Mouse (Mus musculus): ENCODE data around the gene Zmiz1. TPM values are rescaled to one million over a fixed set of nuclear protein-coding genes. Genes with fewer than 3 reads are reported as not detected.

Zmiz1 gene
- polyA plus RNA-seq, 1 experiment from 2014 or later = 18.0 TPM

DNA sequence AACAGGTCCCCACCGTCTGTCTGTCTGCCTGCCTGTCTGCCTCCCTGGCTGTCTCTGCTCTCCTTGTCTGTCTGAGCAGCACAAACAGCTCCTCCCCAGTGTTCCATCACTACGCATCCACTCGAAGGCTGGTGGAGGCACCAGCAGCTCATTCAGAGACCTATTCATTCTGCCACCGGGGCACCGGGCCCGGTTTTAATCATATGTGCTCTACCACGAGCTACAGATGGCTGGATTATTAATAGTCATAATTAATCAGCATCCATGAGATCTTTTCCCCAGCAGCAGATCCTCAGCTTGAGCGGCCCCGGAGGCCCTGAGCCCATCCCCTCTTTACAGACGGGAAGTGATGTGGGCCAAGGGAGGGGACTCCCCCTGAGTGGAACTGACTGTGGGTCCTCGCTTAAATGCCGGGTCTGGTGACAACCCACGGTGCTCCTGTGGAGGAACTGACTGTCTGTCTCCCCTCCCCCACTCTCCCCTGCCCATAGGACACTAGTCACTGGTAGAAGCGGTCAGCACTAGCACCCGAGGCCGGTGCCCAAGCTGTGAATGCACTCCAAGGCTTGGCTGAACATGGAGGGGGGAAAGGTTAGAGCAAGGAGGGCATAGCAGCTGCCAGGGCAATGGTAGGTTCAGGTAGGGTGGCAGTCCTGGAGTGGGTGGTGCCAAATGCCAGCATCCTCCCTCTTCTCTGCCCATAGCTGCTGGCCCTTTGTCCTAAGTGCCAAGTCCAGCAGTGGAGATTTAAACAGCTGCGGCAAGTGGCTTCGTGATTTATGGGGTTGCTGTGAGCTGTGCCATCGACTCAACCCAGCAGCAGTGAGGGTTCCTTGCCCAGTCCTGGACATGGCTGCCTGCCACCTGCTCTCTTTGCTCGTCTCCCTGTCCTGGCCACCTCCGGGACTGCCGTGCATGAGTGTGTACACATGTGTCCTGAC, 34.6 kb downstream of the Zmiz1 start:
- Histone ChIP-seq H3K27ac (ENCODE audit: low read length) (no peak overlapping the region), H3K4me3 (ENCODE audit: low read depth, low read length) (no peak overlapping the region), H3K9ac (replicated peaks; ENCODE audit: low read depth) (no peak overlapping the region), H3K27me3 (replicated peaks; ENCODE audit: insufficient read depth, low read length) (no peaks in the 10 kb centered on the region), H3K4me2 (replicated peaks; ENCODE audit: low read depth, low read length) (no peak overlapping the region), H3K9me3 (ENCODE audit: low read length) (no peaks in the 10 kb centered on the region), H3K36me3 (ENCODE audit: insufficient read depth, low read length) (no peaks in the 10 kb centered on the region), H3K4me1 (ENCODE audit: insufficient read depth, low read depth, low read length) (peaks cover 22% of the 10 kb centered on the region; the same call in 1 of the 2 replicates)
- ATAC-seq = no peak
- DNase-seq (ENCODE audit: low spot score) = no peak
- 56% methylated on average over 22 of the region's 22 CpGs for WGBS
- TF ChIP-seq EP300 (IDR thresholded peaks at IDR 0.05) = no peak
- no peak for TF ChIP-seq CTCF (IDR thresholded peaks at IDR 0.05)

DNA sequence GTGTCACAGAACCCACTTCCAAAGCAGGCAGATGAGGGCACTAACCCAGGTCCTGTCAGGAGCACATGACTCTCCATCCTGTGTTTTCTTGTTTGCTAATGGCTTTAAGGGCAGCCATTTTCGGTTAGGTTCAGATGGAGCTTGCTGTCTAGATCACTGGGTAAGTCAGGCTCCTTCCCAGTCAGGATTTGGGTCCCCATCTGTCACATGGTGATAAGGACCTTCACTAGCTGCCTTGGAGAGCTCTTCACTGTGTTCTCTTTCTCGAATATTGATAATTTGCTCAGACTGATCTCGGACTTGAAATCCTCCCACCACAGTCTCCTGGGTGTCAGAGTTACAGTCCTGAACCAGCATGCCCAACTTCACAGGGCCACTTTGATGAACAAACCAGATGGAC, 35.8 kb downstream of the Zmiz1 start:
- Histone ChIP-seq H3K9me3 (ENCODE audit: low read length) (no peaks in the 10 kb centered on the region), H3K9ac (replicated peaks; ENCODE audit: low read depth) (no peak overlapping the region), H3K36me3 (ENCODE audit: insufficient read depth, low read length) (no peaks in the 10 kb centered on the region), H3K27me3 (replicated peaks; ENCODE audit: insufficient read depth, low read length) (no peaks in the 10 kb centered on the region), H3K4me3 (ENCODE audit: low read depth, low read length) (no peak overlapping the region), H3K4me2 (replicated peaks; ENCODE audit: low read depth, low read length) (no peak overlapping the region), H3K27ac (ENCODE audit: low read length) (no peak overlapping the region), H3K4me1 (ENCODE audit: insufficient read depth, low read depth, low read length) (peaks cover 20% of the 10 kb centered on the region; the same call in 1 of the 2 replicates)
- DNase-seq (ENCODE audit: low spot score) (no peak), ATAC-seq (no peak)
- WGBS = 36% methylated on average over 3 of the region's 3 CpGs
- TF ChIP-seq EP300 (IDR thresholded peaks at IDR 0.05) = no peak
- no peak for TF ChIP-seq CTCF (IDR thresholded peaks at IDR 0.05)

DNA sequence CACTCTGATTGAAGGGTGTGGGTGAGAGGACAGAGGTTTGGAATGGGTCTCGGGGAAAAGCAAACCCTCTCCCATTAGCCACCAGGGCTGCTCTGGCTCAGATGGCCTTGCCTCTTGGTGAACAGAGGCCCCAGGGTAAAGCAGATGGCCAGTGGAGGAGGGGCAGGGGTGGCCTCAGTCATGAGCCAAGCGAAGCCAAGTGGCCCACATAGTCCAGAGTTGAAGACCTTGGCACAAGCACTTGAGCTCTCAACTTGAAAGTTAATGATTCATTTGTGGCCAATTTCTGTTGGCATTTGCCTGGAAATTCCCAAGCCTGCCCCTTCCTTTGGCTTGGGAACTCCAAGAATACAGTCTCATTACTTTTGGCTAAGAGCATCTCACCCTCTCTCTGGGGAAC, 37.1 kb downstream of the Zmiz1 start:
- no peaks in the 10 kb centered on the region for H3K9me3 ChIP-seq (ENCODE audit: low read length)
- H3K4me1 ChIP-seq (ENCODE audit: insufficient read depth, low read depth, low read length) = peaks cover 31% of the 10 kb centered on the region; the same call in 1 of the 2 replicates
- H3K4me3 ChIP-seq (ENCODE audit: low read depth, low read length) = no peak overlapping the region
- no peaks in the 10 kb centered on the region for H3K36me3 ChIP-seq (ENCODE audit: insufficient read depth, low read length)
- no peak overlapping the region for H3K9ac ChIP-seq (replicated peaks; ENCODE audit: low read depth)
- 53% methylated on average over 2 of the region's 2 CpGs for whole genome bisulfite sequencing
- H3K27me3 ChIP-seq (replicated peaks; ENCODE audit: insufficient read depth, low read length) = no peaks in the 10 kb centered on the region
- 0 out of 2 replicates have a peak, but pooled peaks have one; percentile 14 for ATAC-seq
- no peak for TF ChIP-seq CTCF (IDR thresholded peaks at IDR 0.05)
- no peak for TF ChIP-seq EP300 (IDR thresholded peaks at IDR 0.05)
- H3K4me2 ChIP-seq (replicated peaks; ENCODE audit: low read depth, low read length) = no peak overlapping the region
- peak; percentile 67 for DNase-seq (ENCODE audit: low spot score)
- peak overlapping the region; percentile 5; the same call in 1 of the 2 replicates for H3K27ac ChIP-seq (ENCODE audit: low read length)

DNA sequence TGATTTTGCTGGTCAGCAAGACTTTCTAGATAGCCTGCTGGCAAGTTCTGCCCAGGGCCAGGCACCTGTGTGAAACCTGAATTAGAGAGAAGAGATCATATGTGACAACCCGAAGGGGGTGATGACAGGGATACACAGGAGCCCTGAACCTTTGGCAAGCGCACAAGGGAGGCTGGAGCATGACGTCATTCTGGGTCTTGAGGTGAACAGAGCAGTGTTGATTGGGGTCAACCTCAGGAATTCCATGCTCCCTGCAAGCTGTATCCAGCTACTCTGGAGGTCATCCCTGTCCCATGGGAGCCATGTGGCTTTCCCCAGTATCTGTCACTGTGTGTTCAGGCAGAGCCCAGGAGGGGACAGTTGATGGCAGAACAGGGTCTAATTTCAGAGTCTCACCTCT, 38.0 kb downstream of the Zmiz1 start:
- Histone ChIP-seq H3K4me2 (replicated peaks; ENCODE audit: low read depth, low read length) (no peak overlapping the region), H3K27ac (ENCODE audit: low read length) (no peak overlapping the region), H3K9me3 (ENCODE audit: low read length) (no peaks in the 10 kb centered on the region), H3K4me1 (ENCODE audit: insufficient read depth, low read depth, low read length) (peaks cover 36% of the 10 kb centered on the region; the same call in 1 of the 2 replicates), H3K27me3 (replicated peaks; ENCODE audit: insufficient read depth, low read length) (no peaks in the 10 kb centered on the region), H3K4me3 (ENCODE audit: low read depth, low read length) (no peak overlapping the region), H3K36me3 (ENCODE audit: insufficient read depth, low read length) (no peaks in the 10 kb centered on the region), H3K9ac (replicated peaks; ENCODE audit: low read depth) (no peak overlapping the region)
- WGBS = 54% methylated on average over 3 of the region's 3 CpGs
- no peak for ATAC-seq
- no peak for TF ChIP-seq CTCF (IDR thresholded peaks at IDR 0.05)
- TF ChIP-seq EP300 (IDR thresholded peaks at IDR 0.05) = no peak
- DNase-seq (ENCODE audit: low spot score) = no peak

DNA sequence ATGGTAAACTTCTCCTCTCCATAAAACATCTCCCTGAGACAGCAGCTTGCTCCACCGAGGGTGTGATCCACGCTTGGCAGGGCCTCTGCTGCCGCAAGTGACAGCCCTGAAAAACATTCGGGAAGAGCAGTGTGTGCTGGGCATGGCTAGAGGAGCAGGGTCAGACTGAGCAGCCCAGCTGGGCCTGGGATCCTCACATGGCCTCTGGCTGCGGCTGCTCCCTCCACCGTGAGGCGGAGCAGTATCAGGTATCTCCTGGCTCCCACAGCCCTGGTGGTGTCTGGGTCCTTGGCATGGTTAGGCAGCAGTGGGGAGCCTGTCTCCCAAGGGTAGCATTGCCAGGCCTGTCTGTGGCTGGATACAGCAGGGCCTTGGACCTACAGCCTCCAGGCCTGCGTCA, 38.6 kb downstream of the Zmiz1 start:
- TF ChIP-seq CTCF (IDR thresholded peaks at IDR 0.05) = peak; percentile 10; the same call in 1 of the 2 replicates
- no peak for TF ChIP-seq EP300 (IDR thresholded peaks at IDR 0.05)
- Histone ChIP-seq H3K36me3 (ENCODE audit: insufficient read depth, low read length) (no peaks in the 10 kb centered on the region), H3K9me3 (ENCODE audit: low read length) (no peaks in the 10 kb centered on the region), H3K27ac (ENCODE audit: low read length) (0 out of 2 replicates have a peak overlapping the region, but pooled peaks have one; percentile 7), H3K4me3 (ENCODE audit: low read depth, low read length) (no peak overlapping the region), H3K4me2 (replicated peaks; ENCODE audit: low read depth, low read length) (no peak overlapping the region), H3K9ac (replicated peaks; ENCODE audit: low read depth) (no peak overlapping the region), H3K4me1 (ENCODE audit: insufficient read depth, low read depth, low read length) (peaks cover 36% of the 10 kb centered on the region; the same call in 1 of the 2 replicates), H3K27me3 (replicated peaks; ENCODE audit: insufficient read depth, low read length) (no peaks in the 10 kb centered on the region)
- DNase-seq (ENCODE audit: low spot score) = no peak
- 38% methylated on average over 8 of the region's 8 CpGs for WGBS
- ATAC-seq = no peak

DNA sequence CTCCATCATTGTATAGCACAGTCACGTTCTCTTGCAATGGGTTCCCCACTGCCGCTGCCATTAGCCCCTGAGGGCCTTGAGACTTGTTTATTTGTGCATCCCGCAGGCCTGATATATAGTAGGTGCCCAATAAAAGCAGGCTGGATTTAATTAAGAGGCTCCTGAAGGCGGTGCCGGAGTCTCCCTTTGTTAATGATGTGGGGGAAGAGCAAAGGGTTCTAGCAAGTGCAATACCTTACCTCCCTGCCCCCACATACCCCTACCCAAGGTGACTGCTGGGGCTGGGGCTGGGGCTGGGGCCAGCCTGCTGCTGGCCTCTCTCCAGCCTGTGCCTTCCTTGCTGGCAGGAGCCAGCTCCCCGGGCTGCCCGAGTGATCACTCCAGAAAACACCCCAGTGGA, 39.4 kb downstream of the Zmiz1 start:
- Histone ChIP-seq H3K9ac (replicated peaks; ENCODE audit: low read depth) (no peak overlapping the region), H3K9me3 (ENCODE audit: low read length) (no peaks in the 10 kb centered on the region), H3K27me3 (replicated peaks; ENCODE audit: insufficient read depth, low read length) (no peaks in the 10 kb centered on the region), H3K4me2 (replicated peaks; ENCODE audit: low read depth, low read length) (no peak overlapping the region), H3K27ac (ENCODE audit: low read length) (no peak overlapping the region), H3K4me1 (ENCODE audit: insufficient read depth, low read depth, low read length) (peaks cover 36% of the 10 kb centered on the region; the same call in 1 of the 2 replicates), H3K4me3 (ENCODE audit: low read depth, low read length) (no peak overlapping the region), H3K36me3 (ENCODE audit: insufficient read depth, low read length) (no peaks in the 10 kb centered on the region)
- DNase-seq (ENCODE audit: low spot score) = no peak
- 52% methylated on average over 7 of the region's 7 CpGs for WGBS
- TF ChIP-seq EP300 (IDR thresholded peaks at IDR 0.05) (no peak), CTCF (IDR thresholded peaks at IDR 0.05) (no peak)
- no peak for ATAC-seq
